Mouse (Mus musculus) olfactory bulb, adult 2 months (tissue): ENCODE results near the gene Cdh16.

ENCODE experiments used
- CTCF ChIP-seq: fragments of 200-500 bp; IDR thresholded peaks from 2 replicates; pipeline ENCODE4 v1.5.1; 2012; ENCODE audit warnings: low read depth, mild to moderate bottlenecking, low read length, moderate library complexity; ENCODE audit not compliant: insufficient read depth
- POLR2A ChIP-seq: fragments of 200-500 bp; IDR thresholded peaks from 2 replicates; pipeline ENCODE4 v1.6.1; 2012; ENCODE audit warnings: mild to moderate bottlenecking, low read depth, low read length, moderate library complexity; ENCODE audit not compliant: insufficient read depth

GRCm38 (mm10) chr8:104592566-104592965, 31.6 kb downstream of the Cdh16 start:
- TF ChIP-seq POLR2A: no peak
- TF ChIP-seq CTCF: no peak
